Mouse (Mus musculus) limb, embryonic 14.5 days (tissue): Measurements from ENCODE around the gene Fbxl20. TPM values are rescaled to one million over a fixed set of nuclear protein-coding genes. Genes with fewer than 3 reads are reported as not detected.

Experiments
- ATAC-seq: fragments of 200-750 bp; cut with Nextera tagmentation; 2 replicates; pipeline ENCODE4 v1.8.0; 2017; ENCODE audit warnings: low read depth, moderate number of reproducible peaks, moderate TSS enrichment; ENCODE audit not compliant: low FRiP score
- DNase-seq: peaks from one replicate; pipeline ENCODE4 v3.0.0-alpha.2; 2015; ENCODE audit warnings: low spot score
- H3K27ac ChIP-seq: fragments of 300-500 bp; sonication (generic); replicated peaks from 2 replicates; pipeline ENCODE4 v1.5.1; 2014; ENCODE audit warnings: low read depth, mild to moderate bottlenecking, low read length, moderate library complexity, mixed read lengths
- H3K27me3 ChIP-seq: fragments of 300-500 bp; sonication (generic); 2 replicates; pipeline ENCODE4 v1.6.1; 2014; ENCODE audit warnings: low read length, mixed read lengths; ENCODE audit not compliant: control insufficient read depth, insufficient read depth
- H3K36me3 ChIP-seq: fragments of 300-500 bp; sonication (generic); 2 replicates; pipeline ENCODE4 v1.6.1; 2014; ENCODE audit warnings: mild to moderate bottlenecking, low read length, moderate library complexity, mixed read lengths; ENCODE audit not compliant: control insufficient read depth, insufficient read depth
- H3K4me1 ChIP-seq: fragments of 300-500 bp; sonication (generic); 2 replicates; pipeline ENCODE4 v1.6.1; 2014; ENCODE audit warnings: antibody characterized with exemption, low read length, mixed read lengths; ENCODE audit not compliant: control insufficient read depth, insufficient read depth
- H3K4me2 ChIP-seq: fragments of 300-500 bp; sonication (generic); replicated peaks from 2 replicates; pipeline ENCODE4 v1.6.1; 2014; ENCODE audit warnings: low read depth, mild to moderate bottlenecking, low read length, moderate library complexity; ENCODE audit not compliant: severe bottlenecking
- H3K4me3 ChIP-seq: fragments of 300-500 bp; sonication (generic); replicated peaks from 2 replicates; pipeline ENCODE4 v1.5.1; 2014; ENCODE audit warnings: low read length
- H3K9ac ChIP-seq: fragments of 300-500 bp; sonication (generic); 2 replicates; pipeline ENCODE4 v1.6.1; 2014; ENCODE audit warnings: mild to moderate bottlenecking, low read depth, low read length, moderate library complexity; ENCODE audit not compliant: severe bottlenecking
- H3K9me3 ChIP-seq: fragments of 300-500 bp; sonication (generic); 2 replicates; pipeline ENCODE4 v1.6.1; 2016; ENCODE audit warnings: low read length; ENCODE audit not compliant: control insufficient read depth
- POLR2A ChIP-seq: fragments of 200-500 bp; IDR thresholded peaks from 2 replicates; pipeline ENCODE4 v1.8.0; 2012; ENCODE audit warnings: inconsistent platforms, mild to moderate bottlenecking, moderate library complexity, borderline replicate concordance; ENCODE audit not compliant: insufficient read depth, insufficient read length; ENCODE audit errors: extremely low read depth
- WGBS: fragments of 180-500 bp; shearing (Covaris S2); extraction: QIAGEN DNeasy Blood & Tissue Kit; methylation state at CpG from one replicate; pipeline ENCODE4 v1.1.7; 2014; 5-methylcytosine and 5-hydroxymethylcytosine counted together
- polyA plus RNA-seq, 2 experiments: library from polyadenylated mRNA; depleted of rRNA in 1 of 2; stranded (reverse) in 1 of 2; unstranded in 1 of 2; fragments of >200 nt; fragmentation: Nextera tagmentation in 1 of 2; extraction: Ambion mirVana in 1 of 2; gene quantifications; 2 replicates each; pipeline versions ENCODE4 v1.2.1 to v1.2.3; 2012 to 2014

The Fbxl20 gene
- polyA plus RNA-seq, 2 experiments = 17.8 to 18.4 TPM

GRCm38 (mm10) chr11:98123424-98123823 lies 26.8 kb downstream of the Fbxl20 start:
- no peaks in the 10 kb centered on the region for H3K9me3 ChIP-seq
- peaks cover 27% of the 10 kb centered on the region for H3K36me3 ChIP-seq
- H3K9ac ChIP-seq = no peak overlapping the region
- no peak overlapping the region for H3K27ac ChIP-seq
- no peaks in the 10 kb centered on the region for H3K4me1 ChIP-seq
- no peak overlapping the region for H3K4me2 ChIP-seq
- H3K4me3 ChIP-seq = no peak overlapping the region
- H3K27me3 ChIP-seq = no peaks in the 10 kb centered on the region
- DNase-seq (no peak), ATAC-seq (no peak)
- no peak for TF ChIP-seq POLR2A
- 89% methylated on average over 5 of the region's 5 CpGs for WGBS

- no peak for ATAC-seq
- WGBS = 82% methylated on average over 1 of the region's 1 CpGs
- H3K36me3 ChIP-seq = peaks cover 53% of the 10 kb centered on the region
These were observed 35.8 kb downstream of the Fbxl20 start for GRCm38 (mm10) chr11:98114363-98114762.

GRCm38 (mm10) chr11:98113504-98113903 lies 36.7 kb downstream of the Fbxl20 start:
- Histone ChIP-seq H3K4me2 (no peak overlapping the region), H3K27ac (no peak overlapping the region), H3K9ac (no peak overlapping the region), H3K9me3 (no peaks in the 10 kb centered on the region), H3K4me3 (no peak overlapping the region), H3K4me1 (no peaks in the 10 kb centered on the region), H3K27me3 (no peaks in the 10 kb centered on the region), H3K36me3 (peaks cover 59% of the 10 kb centered on the region)
- TF ChIP-seq POLR2A = no peak
- ATAC-seq (no peak), DNase-seq (no peak)
- WGBS = 71% methylated on average over 4 of the region's 4 CpGs

More at GRCm38 (mm10) chr11:98114363-98114762, 35.8 kb downstream of the Fbxl20 start:
- no peak for TF ChIP-seq POLR2A
- H3K4me2 ChIP-seq = no peak overlapping the region
- no peaks in the 10 kb centered on the region for H3K9me3 ChIP-seq
- no peak overlapping the region for H3K4me3 ChIP-seq
- H3K4me1 ChIP-seq = no peaks in the 10 kb centered on the region
- no peak for DNase-seq
- no peak overlapping the region for H3K9ac ChIP-seq
- no peak overlapping the region for H3K27ac ChIP-seq
- no peaks in the 10 kb centered on the region for H3K27me3 ChIP-seq

DNA sequence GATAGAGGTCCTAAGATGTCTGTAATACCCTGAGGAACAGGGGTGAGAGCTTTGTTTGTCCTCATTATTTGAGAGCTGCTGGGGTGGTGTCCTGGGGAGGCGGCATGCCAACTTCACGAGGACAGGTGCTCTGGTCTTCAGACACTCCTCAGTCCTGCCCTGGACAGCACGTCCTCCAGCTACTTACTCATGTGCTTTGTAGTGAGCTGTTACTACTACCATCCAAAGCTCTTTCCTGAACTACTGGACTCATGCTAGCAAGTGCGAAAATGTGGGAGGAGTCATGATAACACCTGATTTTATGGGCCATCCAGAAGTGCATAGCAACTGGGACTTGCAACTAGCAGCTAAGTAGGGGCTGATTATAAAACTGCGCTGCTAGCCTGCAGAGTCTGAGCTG lies 40.5 kb downstream of the Fbxl20 start:
- Histone ChIP-seq H3K9ac (no peak overlapping the region), H3K4me1 (no peaks in the 10 kb centered on the region), H3K27me3 (no peaks in the 10 kb centered on the region), H3K4me2 (no peak overlapping the region), H3K27ac (no peak overlapping the region), H3K36me3 (peaks cover 83% of the 10 kb centered on the region), H3K9me3 (no peaks in the 10 kb centered on the region), H3K4me3 (no peak overlapping the region)
- TF ChIP-seq POLR2A = no peak
- DNase-seq (no peak), ATAC-seq (no peak)
- WGBS = 82% methylated on average over 5 of the region's 5 CpGs

DNA sequence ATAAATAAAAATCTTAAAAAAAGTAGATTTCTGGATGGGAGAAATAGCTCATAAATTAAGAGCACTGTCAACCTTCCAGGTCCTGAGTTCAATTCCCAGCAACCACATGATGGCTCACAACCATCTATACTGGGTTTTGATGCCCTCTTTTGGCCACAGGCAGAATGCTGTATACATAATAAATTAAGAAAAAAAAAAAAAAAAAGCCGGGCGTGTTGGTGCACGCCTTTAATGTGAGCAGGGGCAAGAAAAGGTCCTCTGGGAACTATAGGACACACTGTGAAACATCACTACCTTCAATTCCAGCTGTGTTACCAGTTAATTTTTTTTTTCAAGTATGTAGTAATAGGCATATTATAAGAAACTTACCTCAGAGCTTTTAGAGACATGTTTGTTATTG lies 48.9 kb downstream of the Fbxl20 start:
- no peaks in the 10 kb centered on the region for H3K27me3 ChIP-seq
- WGBS = 77% methylated on average over 3 of the region's 3 CpGs
- DNase-seq (no peak), ATAC-seq (no peak)
- H3K9me3 ChIP-seq = no peaks in the 10 kb centered on the region
- H3K4me2 ChIP-seq = no peak overlapping the region
- H3K4me3 ChIP-seq = no peak overlapping the region
- H3K27ac ChIP-seq = no peak overlapping the region
- H3K36me3 ChIP-seq = peaks cover 86% of the 10 kb centered on the region
- TF ChIP-seq POLR2A = no peak
- no peak overlapping the region for H3K9ac ChIP-seq
- no peaks in the 10 kb centered on the region for H3K4me1 ChIP-seq

DNA sequence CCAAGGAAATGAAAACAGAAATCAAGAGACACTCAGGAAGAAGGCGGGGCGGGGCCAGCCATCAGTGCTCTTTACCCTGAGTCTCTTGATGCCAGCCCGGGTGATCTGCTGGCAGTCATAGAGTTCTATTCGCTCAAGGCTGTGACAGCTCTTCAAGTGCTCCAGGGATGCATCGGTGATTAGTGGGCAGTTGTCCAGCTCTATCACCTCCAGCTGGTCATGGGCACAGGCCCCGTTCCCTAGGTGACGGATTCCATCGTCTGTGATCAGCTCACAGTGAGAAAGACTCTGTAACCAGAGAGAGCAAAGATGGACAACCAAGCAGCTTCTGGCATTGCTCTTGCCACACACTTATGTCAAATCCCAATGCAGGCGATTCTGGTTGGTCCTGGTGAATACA lies 59.6 kb downstream of the Fbxl20 start:
- no peak for TF ChIP-seq POLR2A
- no peaks in the 10 kb centered on the region for H3K9me3 ChIP-seq
- H3K27me3 ChIP-seq = no peaks in the 10 kb centered on the region
- no peak overlapping the region for H3K27ac ChIP-seq
- 90% methylated on average over 9 of the region's 9 CpGs for WGBS
- H3K4me1 ChIP-seq = no peaks in the 10 kb centered on the region
- no peak overlapping the region for H3K4me2 ChIP-seq
- peaks cover 56% of the 10 kb centered on the region for H3K36me3 ChIP-seq
- H3K9ac ChIP-seq = no peak overlapping the region
- ATAC-seq = no peak
- H3K4me3 ChIP-seq = no peak overlapping the region
- no peak for DNase-seq
